Comparison of ENCODE assay signal across 8 mouse cellular contexts in genomic region chr2:106081951-106082350, GRCm38 (mm10).
A peak's percentile ranks its signal among the peaks of the same experiment; 100 is the strongest.
DNase-seq lines count a peak whose midpoint lies in the region; ATAC-seq lines count a peak whose summit lies in the region.

No protein-coding gene starts in this region.

- no peak overlapping the region for H3K9ac ChIP-seq in kidney, embryonic 16.5 days (replicated peaks; ENCODE audit: low read length)

- H3K36me3 ChIP-seq in kidney, embryonic 16.5 days (ENCODE audit: insufficient read depth, low read length), result no peaks in the 10 kb centered on the region

- 3% methylated on average over 7 of the region's 7 CpGs for WGBS in kidney, embryonic 16.5 days

- H3K4me3 ChIP-seq in kidney, embryonic 16.5 days (ENCODE audit: low read length), result no peak overlapping the region

- peak; percentile 11 for DNase-seq in kidney, adult 11 months
- peak; percentile 84 for DNase-seq in adrenal gland, postnatal 10 days
- DNase-seq in embryo, embryonic 11 days, result peak; percentile 83
- DNase-seq in heart, postnatal 14 days, result peak; percentile 66 to 79
- peak; percentile 10 to 76 for DNase-seq in left cerebral cortex, adult 8-10 months (ENCODE audit: low spot score in 2 of 2)
- DNase-seq in natural killer cell, adult 2 months (ENCODE audit: low spot score in 2 of 2), result peak; percentile 1 to 12
- peak; percentile 35 for DNase-seq in thymus, postnatal 14 days

- H3K27me3 ChIP-seq in kidney, embryonic 16.5 days (ENCODE audit: insufficient read depth, low read length), result no peaks in the 10 kb centered on the region

- ATAC-seq in kidney, embryonic 16.5 days (ENCODE audit: low FRiP score, low TSS enrichment), result no peak

- H3K27ac ChIP-seq in kidney, embryonic 16.5 days (ENCODE audit: low read length), result no peak overlapping the region

- 0 out of 2 replicates have a peak, but pooled peaks cover 2% of the 10 kb centered on the region for H3K4me1 ChIP-seq in kidney, embryonic 16.5 days (ENCODE audit: insufficient read depth, low read length)

- intact Hi-C loops in heart, postnatal 14 days (cut with DNase I), result loop anchor here (1.0 to 5.0 kb wide), 4 partner anchors 466 to 750 kb away; no protein-coding TSS in a partner anchor

- no peaks in the 10 kb centered on the region for H3K9me3 ChIP-seq in kidney, embryonic 16.5 days (ENCODE audit: low read length)

- no peak overlapping the region for H3K4me2 ChIP-seq in kidney, embryonic 16.5 days (replicated peaks; ENCODE audit: low read depth, low read length)

Comparison
In these comparisons a context has a peak if more than half of its experiments do, and no peak if none do; other contexts are left out.
1. DNase-seq: peak in every context shown above with its lines; median percentile 84 in adrenal gland, postnatal 10 days; 83 in embryo, embryonic 11 days; 72 in heart, postnatal 14 days; 43 in left cerebral cortex, adult 8-10 months; 35 in thymus, postnatal 14 days; 11 in kidney, adult 11 months; 6 in natural killer cell, adult 2 months.